Mouse (Mus musculus): Measurements from ENCODE around the gene Gtf3c5. TPM values are rescaled to one million over a fixed set of nuclear protein-coding genes. Genes with fewer than 3 reads are reported as not detected.
A peak's percentile ranks its signal among the peaks of the same experiment; 100 is the strongest.

Gene Gtf3c5
- polyA plus RNA-seq (2015; fragmentation: Nextera tagmentation; extraction: Ambion mirVana) = 28.6 and 29.1 TPM in 2 replicates

DNA sequence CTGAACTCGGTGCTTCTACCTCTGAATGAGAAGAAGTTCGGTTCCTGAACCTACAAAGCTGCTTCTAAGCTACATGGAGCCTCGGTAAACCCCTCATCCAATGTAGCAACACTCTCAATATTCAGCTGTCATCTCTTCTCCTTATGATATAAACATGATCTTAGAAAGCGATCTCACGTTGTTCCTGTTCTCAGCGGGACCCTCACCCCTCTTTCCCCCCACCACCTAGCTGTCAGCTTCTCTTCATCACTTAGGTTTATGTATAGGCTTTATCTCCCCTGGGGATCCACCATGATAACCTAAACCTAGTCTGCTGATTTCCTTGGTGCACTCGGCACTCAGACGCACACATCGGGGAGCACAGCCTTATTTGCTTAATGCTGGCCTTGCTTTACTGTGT is at the start of gene Gtf3c5:
Gene Gtf3c5 (minus strand): TSS at position 101 of the 400 bp plus-strand sequence.
- WGBS = 69% methylated on average over 9 of the region's 9 CpGs
- ATAC-seq (replicated peaks; ENCODE audit: extremely low read depth, insufficient read depth, low FRiP score) = no peak
- Histone ChIP-seq H3K4me2 (ENCODE audit: low read depth, low read length) (peak within 1 kb of the TSS; percentile 81), H3K4me3 (ENCODE audit: low read length) (peak within 1 kb of the TSS; percentile 87), H3K9ac (ENCODE audit: low read length) (peak within 1 kb of the TSS; percentile 86), H3K4me1 (ENCODE audit: control insufficient read depth, insufficient read depth, low read length) (peaks cover 7% of the 10 kb centered on the region), H3K9me3 (replicated peaks; ENCODE audit: control insufficient read depth, low read length) (no peaks in the 10 kb centered on the region), H3K36me3 (ENCODE audit: control insufficient read depth, insufficient read depth) (peaks cover 5% of the 10 kb centered on the region), H3K27me3 (ENCODE audit: control insufficient read depth, insufficient read depth, low read length) (no peaks in the 10 kb centered on the region), H3K27ac (ENCODE audit: low read length) (peak within 1 kb of the TSS; percentile 92)

DNA sequence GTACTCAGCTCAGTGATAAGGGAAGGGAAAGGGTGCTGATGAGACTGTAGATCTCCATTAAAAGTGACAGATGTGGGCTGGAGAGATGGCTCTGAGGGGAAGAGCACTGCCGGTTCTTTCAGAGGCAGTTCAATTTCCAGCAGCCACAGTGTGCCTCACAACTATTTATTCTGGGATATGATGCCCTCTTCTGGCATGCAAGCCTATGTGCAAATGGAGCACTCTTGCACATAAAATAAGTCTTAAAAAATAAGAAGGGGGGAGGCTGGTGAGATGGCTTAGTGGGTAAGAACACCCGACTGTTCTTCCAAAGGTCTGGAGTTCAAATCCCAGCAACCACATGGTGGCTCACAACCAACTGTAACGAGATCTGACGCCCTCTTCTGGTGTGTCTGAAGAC is 49.6 kb upstream of the Gtf3c5 start:
- Histone ChIP-seq H3K4me2 (ENCODE audit: low read depth, low read length) (no peak overlapping the region), H3K4me3 (ENCODE audit: low read length) (no peak overlapping the region), H3K9ac (ENCODE audit: low read length) (no peak overlapping the region), H3K36me3 (ENCODE audit: control insufficient read depth, insufficient read depth) (no peaks in the 10 kb centered on the region), H3K4me1 (ENCODE audit: control insufficient read depth, insufficient read depth, low read length) (no peaks in the 10 kb centered on the region), H3K27ac (ENCODE audit: low read length) (no peak overlapping the region), H3K9me3 (replicated peaks; ENCODE audit: control insufficient read depth, low read length) (no peaks in the 10 kb centered on the region), H3K27me3 (ENCODE audit: control insufficient read depth, insufficient read depth, low read length) (no peaks in the 10 kb centered on the region)
- ATAC-seq (replicated peaks; ENCODE audit: extremely low read depth, insufficient read depth, low FRiP score) = no peak
- 43% methylated on average over 4 of the region's 4 CpGs for WGBS

DNA sequence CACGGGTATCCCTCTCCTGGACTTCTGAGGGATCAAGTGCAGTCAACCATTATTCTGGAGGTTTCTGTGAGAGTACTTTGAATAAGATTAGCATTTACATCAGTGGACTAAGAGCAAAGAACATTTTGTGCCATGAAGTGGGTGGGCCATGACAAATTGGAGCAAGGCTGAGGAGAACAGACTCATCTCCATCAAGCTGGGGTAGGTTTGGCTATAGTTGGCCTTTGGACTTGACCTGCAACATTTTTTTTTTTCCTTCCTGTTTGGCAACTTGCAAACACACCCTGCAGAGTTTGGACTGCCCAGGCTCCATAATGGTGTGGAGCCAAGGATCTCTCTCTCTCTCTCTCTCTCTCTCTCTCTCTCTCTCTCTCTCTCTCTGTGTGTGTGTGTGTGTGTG is 49.1 kb upstream of the Gtf3c5 start:
- Histone ChIP-seq H3K4me1 (ENCODE audit: control insufficient read depth, insufficient read depth, low read length) (no peaks in the 10 kb centered on the region), H3K4me3 (ENCODE audit: low read length) (no peak overlapping the region), H3K27me3 (ENCODE audit: control insufficient read depth, insufficient read depth, low read length) (peaks cover 2% of the 10 kb centered on the region; the same call in 1 of the 2 replicates), H3K27ac (ENCODE audit: low read length) (no peak overlapping the region), H3K9ac (ENCODE audit: low read length) (no peak overlapping the region), H3K9me3 (replicated peaks; ENCODE audit: control insufficient read depth, low read length) (no peaks in the 10 kb centered on the region), H3K36me3 (ENCODE audit: control insufficient read depth, insufficient read depth) (no peaks in the 10 kb centered on the region), H3K4me2 (ENCODE audit: low read depth, low read length) (no peak overlapping the region)
- no peak for ATAC-seq (replicated peaks; ENCODE audit: extremely low read depth, insufficient read depth, low FRiP score)
- 73% methylated on average over 1 of the region's 1 CpGs for WGBS

DNA sequence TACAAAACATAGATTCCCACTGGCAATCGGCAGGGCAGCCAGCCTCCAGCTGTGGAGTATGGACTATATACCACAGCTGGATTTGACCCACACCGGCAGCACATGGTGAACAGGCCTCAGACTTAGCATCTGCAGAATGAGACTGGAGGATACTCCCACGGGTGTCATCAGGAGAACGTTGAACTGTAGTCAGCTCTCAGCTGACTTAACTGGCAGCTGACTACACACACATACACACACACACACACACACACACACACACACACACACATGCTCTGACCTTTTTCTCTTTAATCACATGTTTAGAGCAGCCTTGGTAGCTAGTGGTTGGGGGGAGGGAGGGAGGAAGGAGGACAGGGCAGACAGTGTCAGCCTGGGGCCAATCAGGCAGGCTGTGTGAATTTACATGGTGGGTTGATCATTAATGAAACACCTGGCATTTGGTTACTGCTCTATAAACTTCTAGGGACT is 46.4 kb upstream of the Gtf3c5 start:
- no peak for ATAC-seq (replicated peaks; ENCODE audit: extremely low read depth, insufficient read depth, low FRiP score)
- Histone ChIP-seq H3K4me1 (ENCODE audit: control insufficient read depth, insufficient read depth, low read length) (no peaks in the 10 kb centered on the region), H3K27ac (ENCODE audit: low read length) (no peak overlapping the region), H3K4me2 (ENCODE audit: low read depth, low read length) (no peak overlapping the region), H3K9me3 (replicated peaks; ENCODE audit: control insufficient read depth, low read length) (no peaks in the 10 kb centered on the region), H3K27me3 (ENCODE audit: control insufficient read depth, insufficient read depth, low read length) (peaks cover 4% of the 10 kb centered on the region), H3K4me3 (ENCODE audit: low read length) (no peak overlapping the region), H3K9ac (ENCODE audit: low read length) (no peak overlapping the region), H3K36me3 (ENCODE audit: control insufficient read depth, insufficient read depth) (no peaks in the 10 kb centered on the region)
- WGBS = 52% methylated on average over 4 of the region's 4 CpGs

DNA sequence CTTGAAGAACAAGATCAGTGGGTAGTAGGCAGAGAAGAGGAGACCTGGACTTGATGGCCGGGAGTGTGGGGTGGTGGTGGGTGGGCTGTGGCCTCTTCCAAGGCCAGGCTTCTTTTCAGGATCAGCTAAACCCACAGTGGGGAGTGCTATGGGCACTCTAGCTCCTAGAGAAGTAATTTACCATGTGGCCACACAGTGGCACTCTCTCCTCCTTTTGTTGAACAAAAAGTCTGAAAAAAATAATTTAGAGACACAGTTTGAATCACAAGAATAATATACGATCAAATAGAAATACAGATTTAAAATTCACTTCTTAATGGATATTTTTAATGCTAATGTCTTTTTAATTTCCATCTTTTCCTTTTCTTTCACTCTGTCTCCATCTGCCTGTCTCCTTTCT is 44.5 kb upstream of the Gtf3c5 start:
- Histone ChIP-seq H3K9me3 (replicated peaks; ENCODE audit: control insufficient read depth, low read length) (no peaks in the 10 kb centered on the region), H3K27ac (ENCODE audit: low read length) (no peak overlapping the region), H3K4me2 (ENCODE audit: low read depth, low read length) (no peak overlapping the region), H3K4me3 (ENCODE audit: low read length) (no peak overlapping the region), H3K9ac (ENCODE audit: low read length) (no peak overlapping the region), H3K4me1 (ENCODE audit: control insufficient read depth, insufficient read depth, low read length) (no peaks in the 10 kb centered on the region), H3K27me3 (ENCODE audit: control insufficient read depth, insufficient read depth, low read length) (peaks cover 4% of the 10 kb centered on the region), H3K36me3 (ENCODE audit: control insufficient read depth, insufficient read depth) (no peaks in the 10 kb centered on the region)
- 49% methylated on average over 2 of the region's 2 CpGs for WGBS
- ATAC-seq (replicated peaks; ENCODE audit: extremely low read depth, insufficient read depth, low FRiP score) = no peak

DNA sequence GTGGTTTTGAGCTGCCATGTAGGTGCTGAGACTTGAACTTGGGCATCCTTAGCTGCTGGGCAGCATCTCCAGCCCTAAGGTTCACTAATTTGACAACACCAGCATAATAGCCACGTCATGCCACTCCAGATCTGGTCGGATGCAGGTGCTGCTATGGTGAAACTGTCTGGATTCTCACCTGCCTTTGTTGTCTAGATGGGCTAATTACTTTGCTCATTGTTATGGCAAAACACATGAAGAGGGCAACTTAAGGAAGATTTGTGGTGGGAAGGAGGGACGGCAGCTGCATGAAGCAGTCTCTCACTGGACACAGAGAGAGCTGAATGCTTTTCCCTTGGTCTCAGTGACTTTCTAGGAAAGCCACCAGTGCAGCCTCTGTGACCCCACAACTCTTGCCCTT is 42.5 kb upstream of the Gtf3c5 start:
- WGBS = 76% methylated on average over 3 of the region's 3 CpGs
- Histone ChIP-seq H3K9me3 (replicated peaks; ENCODE audit: control insufficient read depth, low read length) (no peaks in the 10 kb centered on the region), H3K36me3 (ENCODE audit: control insufficient read depth, insufficient read depth) (no peaks in the 10 kb centered on the region)

DNA sequence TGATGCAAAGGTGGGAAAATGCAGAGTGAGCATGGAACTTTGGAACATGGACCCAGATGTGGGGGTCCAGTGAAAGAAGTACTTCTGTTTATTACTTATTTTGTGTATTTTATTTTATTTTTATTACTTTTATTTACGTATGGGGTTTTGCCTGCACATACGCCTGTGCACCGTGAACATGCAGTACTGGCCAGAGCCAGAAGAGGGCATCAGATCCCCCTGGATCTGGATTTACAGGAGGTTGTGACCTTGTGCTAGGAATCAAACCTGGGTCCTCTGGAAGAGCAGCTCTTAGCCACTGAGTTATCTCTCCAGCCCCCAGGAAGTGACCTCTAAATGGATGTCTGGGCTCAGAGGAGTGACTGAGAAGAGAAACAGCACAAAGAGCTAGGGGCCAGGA is 41.3 kb upstream of the Gtf3c5 start:
- peaks cover 20% of the 10 kb centered on the region for H3K27me3 ChIP-seq (ENCODE audit: control insufficient read depth, insufficient read depth, low read length)
- ATAC-seq (replicated peaks; ENCODE audit: extremely low read depth, insufficient read depth, low FRiP score) = no peak

More for the DNA sequence above, 42.5 kb upstream of the Gtf3c5 start:
- H3K4me2 ChIP-seq (ENCODE audit: low read depth, low read length) = no peak overlapping the region
- ATAC-seq (replicated peaks; ENCODE audit: extremely low read depth, insufficient read depth, low FRiP score) = no peak
- peaks cover 15% of the 10 kb centered on the region for H3K27me3 ChIP-seq (ENCODE audit: control insufficient read depth, insufficient read depth, low read length)
- no peaks in the 10 kb centered on the region; the same call in 1 of the 2 replicates for H3K4me1 ChIP-seq (ENCODE audit: control insufficient read depth, insufficient read depth, low read length)
- H3K27ac ChIP-seq (ENCODE audit: low read length) = no peak overlapping the region
- no peak overlapping the region for H3K9ac ChIP-seq (ENCODE audit: low read length)
- no peak overlapping the region for H3K4me3 ChIP-seq (ENCODE audit: low read length)

DNA sequence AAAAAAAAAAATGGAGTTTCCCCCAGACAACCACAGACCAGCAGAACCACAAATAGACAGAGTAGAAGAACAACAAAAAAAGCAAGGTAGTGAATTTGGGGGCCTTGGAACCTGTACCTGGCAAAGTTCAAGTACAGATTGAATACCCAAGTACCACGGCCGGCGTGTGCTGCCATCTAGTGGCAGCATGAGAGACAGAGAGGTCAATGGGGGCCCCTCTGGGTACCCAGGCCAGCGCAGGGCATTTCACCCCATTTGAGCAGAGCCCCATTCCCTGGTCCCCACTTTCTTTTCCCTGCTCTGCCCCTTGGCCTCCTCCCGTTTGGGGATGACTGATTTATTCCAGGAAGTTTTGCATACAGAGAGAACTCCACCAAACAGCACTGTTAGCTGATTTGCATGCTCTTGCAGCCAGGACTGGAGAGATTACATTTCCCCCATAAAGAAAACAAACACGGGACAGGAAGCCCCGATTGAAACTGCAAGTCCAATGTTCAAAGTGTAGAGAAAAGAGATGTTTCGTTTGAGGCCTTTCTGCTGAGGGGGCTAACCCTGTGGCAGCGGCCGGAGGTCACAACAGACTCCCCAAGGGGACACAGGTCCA is 39.1 kb upstream of the Gtf3c5 start:
- Histone ChIP-seq H3K4me2 (ENCODE audit: low read depth, low read length) (no peak overlapping the region), H3K4me3 (ENCODE audit: low read length) (no peak overlapping the region)
- 16% methylated on average over 10 of the region's 10 CpGs for WGBS

More for the DNA sequence above, 41.3 kb upstream of the Gtf3c5 start:
- Histone ChIP-seq H3K4me3 (ENCODE audit: low read length) (no peak overlapping the region), H3K4me2 (ENCODE audit: low read depth, low read length) (no peak overlapping the region), H3K36me3 (ENCODE audit: control insufficient read depth, insufficient read depth) (no peaks in the 10 kb centered on the region), H3K9me3 (replicated peaks; ENCODE audit: control insufficient read depth, low read length) (no peaks in the 10 kb centered on the region), H3K27ac (ENCODE audit: low read length) (no peak overlapping the region), H3K4me1 (ENCODE audit: control insufficient read depth, insufficient read depth, low read length) (no peaks in the 10 kb centered on the region; the same call in 1 of the 2 replicates), H3K9ac (ENCODE audit: low read length) (no peak overlapping the region)
- WGBS = 89% methylated on average over 3 of the region's 3 CpGs

DNA sequence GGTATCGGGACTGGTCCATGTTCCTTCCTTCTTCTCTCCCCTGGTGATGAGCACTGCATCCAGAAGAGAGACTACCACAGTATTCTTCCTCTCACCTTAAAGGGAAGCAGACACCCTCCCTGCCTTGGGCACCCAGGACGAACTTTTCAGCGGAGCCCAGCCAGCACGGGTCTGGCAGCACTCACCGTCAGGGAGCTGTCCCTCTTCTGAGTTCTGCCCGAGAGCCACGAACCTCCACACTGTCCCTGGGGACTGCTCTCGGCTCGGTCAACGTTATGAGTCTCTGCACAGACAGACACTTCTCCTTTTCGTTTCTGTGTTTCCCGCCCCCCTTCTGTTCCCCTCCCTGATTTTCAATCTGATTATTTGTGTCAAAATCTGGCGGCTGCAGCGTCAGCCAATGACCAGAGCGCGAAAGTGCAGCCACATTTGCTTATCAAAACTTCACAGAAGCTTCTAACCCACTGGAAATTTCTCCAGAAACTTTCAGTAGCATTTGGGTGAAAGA is 38.2 kb upstream of the Gtf3c5 start, which contains the start of gene Gfi1b:
Gene Gfi1b (minus strand): TSS at position 319 of the 508 bp plus-strand sequence.
- Histone ChIP-seq H3K4me2 (ENCODE audit: low read depth, low read length) (no peak within 1 kb of the TSS), H3K27ac (ENCODE audit: low read length) (no peak within 1 kb of the TSS), H3K4me3 (ENCODE audit: low read length) (no peak within 1 kb of the TSS), H3K9me3 (replicated peaks; ENCODE audit: control insufficient read depth, low read length) (no peaks in the 10 kb centered on the region), H3K4me1 (ENCODE audit: control insufficient read depth, insufficient read depth, low read length) (peaks cover 5% of the 10 kb centered on the region; the same call in 1 of the 2 replicates), H3K27me3 (ENCODE audit: control insufficient read depth, insufficient read depth, low read length) (peaks cover 20% of the 10 kb centered on the region), H3K9ac (ENCODE audit: low read length) (no peak within 1 kb of the TSS), H3K36me3 (ENCODE audit: control insufficient read depth, insufficient read depth) (no peaks in the 10 kb centered on the region)
- 5% methylated on average over 16 of the region's 16 CpGs for WGBS
- ATAC-seq (replicated peaks; ENCODE audit: extremely low read depth, insufficient read depth, low FRiP score) = no peak

More for the DNA sequence above, 39.1 kb upstream of the Gtf3c5 start:
- Histone ChIP-seq H3K4me1 (ENCODE audit: control insufficient read depth, insufficient read depth, low read length) (no peaks in the 10 kb centered on the region; the same call in 1 of the 2 replicates), H3K9ac (ENCODE audit: low read length) (no peak overlapping the region), H3K36me3 (ENCODE audit: control insufficient read depth, insufficient read depth) (no peaks in the 10 kb centered on the region), H3K9me3 (replicated peaks; ENCODE audit: control insufficient read depth, low read length) (no peaks in the 10 kb centered on the region), H3K27ac (ENCODE audit: low read length) (no peak overlapping the region), H3K27me3 (ENCODE audit: control insufficient read depth, insufficient read depth, low read length) (peaks cover 20% of the 10 kb centered on the region)
- peak; percentile 41; the same call in 1 of the 2 replicates for ATAC-seq (replicated peaks; ENCODE audit: extremely low read depth, insufficient read depth, low FRiP score)
